Mouse (Mus musculus) thymus, postnatal 25 days (tissue): ENCODE data around the gene Klc4.

Experiments used
- DNase-seq: peaks from one replicate; pipeline ENCODE4 v3.0.0; 2022

The Klc4 gene

DNA sequence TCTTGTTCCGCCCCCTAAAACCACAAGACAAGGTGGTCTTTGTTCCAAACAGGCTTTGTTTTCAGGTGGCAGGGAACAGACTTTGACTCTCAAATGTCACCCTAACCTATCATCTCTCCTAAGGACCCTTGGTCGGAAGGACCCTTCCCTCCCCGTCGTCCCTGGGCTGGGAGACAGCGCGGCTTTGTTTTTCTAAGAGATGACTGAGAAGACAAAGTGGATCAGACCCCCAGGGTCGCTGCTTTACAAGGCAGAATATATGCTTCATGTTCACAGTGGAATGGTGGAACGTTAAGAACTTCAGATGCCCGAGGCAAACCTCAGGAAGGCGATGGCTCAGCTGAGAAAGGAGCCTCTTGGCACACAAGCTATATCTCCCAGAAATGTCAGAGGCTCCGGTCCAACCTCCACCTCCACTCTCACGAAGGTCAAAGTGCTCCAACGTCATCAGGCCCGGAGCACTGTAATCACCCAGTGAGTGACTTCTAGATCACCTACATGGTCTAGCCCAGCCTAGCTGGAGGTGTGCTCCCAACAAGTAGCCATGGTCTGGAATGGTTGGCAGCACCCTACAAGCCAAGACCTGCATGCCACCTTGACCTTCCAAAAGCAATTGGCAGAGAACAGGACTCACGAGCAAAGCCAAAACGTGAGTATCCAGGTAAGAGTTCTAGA, 26.0 kb downstream of the Klc4 start:
- DNase-seq, result no peak

DNA sequence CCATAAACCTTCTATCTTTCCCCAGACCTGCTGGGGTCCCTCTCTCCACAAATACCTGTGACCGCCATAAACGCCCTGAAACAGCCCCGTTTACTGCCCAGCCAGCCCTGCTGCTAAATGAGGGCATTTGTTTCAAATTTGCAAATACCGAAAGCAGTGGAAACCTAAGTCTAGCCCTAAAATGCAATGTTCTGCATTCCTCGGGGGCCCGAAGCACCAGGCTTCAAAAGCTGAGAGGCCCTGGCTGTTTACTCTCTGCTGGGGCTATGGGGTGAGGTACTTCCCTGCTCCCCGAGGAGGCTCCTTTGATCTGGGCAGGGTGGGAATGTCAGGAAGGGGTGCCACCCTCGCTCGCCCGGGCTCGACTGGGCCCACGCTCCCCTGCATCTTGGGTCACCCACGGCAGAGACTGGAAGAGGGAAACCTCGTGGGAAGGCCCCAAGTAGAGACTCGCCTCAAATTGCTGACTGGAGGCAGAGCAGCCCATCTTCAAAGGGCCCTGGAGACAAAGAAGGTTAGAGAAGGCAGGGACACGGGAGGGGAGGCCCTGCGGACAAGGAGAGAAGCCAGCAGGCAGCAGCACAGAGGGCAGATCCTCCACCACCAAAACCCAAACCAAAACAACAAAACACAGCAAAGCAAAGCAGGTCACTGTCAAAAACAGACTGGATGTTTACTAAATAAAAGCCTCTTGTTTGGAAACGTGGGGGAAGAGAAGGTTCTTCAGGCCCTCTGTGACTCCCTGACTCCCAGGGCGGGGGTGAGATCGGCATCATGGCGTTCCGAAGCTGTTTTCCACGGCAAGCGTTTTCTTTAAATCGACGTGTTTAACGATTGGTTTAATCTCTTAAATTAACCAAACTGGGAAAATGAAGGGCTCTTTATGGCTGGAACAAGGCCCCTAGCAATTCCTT, 26.8 kb downstream of the Klc4 start:
- DNase-seq, result no peak

DNA sequence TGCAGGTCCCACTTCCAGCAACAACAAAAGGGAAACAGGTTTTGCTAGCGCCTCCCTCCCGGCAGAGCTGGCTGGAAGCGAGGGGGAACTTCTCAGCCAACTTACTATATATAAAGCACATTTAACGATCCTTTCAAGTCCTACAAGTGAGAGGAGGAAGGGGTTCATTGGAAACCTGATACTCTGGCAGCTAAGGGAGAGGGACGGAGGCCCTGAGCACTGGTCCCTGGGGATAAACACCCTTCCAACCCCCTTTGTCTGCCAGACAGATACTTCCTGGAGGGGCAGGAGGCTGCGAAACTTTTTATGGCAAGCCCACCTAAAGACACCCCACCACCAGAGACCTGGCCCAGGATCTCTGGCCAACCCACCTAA, 27.4 kb downstream of the Klc4 start:
- DNase-seq, result no peak

DNA sequence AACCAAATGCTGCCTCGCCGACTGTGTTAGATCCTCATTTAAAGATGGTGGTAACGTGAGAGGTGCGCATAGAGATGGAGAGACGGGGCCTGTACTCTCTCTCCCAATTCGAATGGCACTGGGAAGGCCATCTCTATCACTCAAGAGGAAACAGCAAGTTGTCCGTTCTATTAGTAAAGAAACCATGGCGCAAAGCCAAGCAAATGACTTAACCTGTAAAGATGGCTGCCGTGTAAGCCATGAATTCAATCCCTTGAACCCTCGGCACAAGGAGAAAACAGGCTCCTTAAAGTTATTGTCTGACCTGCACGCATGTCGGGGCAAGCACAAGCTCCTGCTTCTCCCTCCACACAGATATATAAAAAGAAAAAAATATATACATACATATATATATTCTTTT, 28.0 kb downstream of the Klc4 start:
- no peak for DNase-seq

DNA sequence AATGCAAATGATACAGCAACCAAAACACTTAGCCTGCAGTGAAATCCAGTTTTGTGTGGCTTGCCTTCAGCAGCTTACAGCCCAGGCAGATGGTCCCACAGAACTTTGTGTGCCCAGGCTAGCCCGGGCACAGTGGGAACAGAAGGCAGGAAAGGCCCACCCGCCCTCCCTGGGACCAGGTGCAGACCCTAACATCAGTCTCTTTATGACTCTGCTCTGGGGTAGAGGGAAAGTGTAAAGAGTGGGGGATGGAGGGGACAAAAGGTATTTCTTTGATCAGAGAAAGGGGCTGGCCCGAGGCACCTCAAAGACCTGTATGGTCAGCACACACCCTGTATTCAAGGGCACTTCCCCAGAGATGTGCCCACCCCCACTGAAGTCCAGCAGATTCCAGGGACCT, 32.6 kb downstream of the Klc4 start:
- no peak for DNase-seq

DNA sequence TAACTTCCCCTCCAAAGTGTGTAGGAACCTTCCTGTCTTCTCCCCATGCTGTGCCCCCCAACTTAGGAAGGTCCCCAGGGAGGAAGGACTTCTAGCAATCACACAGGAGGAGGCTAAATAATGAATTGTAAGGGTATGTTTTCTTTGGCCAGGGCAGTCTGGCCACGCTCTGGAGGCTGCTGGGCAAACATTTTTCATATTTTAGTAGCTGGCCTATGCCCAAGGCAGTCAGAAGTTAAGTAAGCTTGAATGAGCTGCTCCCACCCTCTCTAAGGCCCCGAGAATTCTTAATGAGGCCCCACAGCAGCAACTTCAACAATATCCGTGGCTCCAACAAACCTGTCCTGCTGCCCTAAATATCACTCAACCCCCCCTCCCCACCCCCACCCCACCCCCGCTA, 33.0 kb downstream of the Klc4 start:
- DNase-seq, result no peak

DNA sequence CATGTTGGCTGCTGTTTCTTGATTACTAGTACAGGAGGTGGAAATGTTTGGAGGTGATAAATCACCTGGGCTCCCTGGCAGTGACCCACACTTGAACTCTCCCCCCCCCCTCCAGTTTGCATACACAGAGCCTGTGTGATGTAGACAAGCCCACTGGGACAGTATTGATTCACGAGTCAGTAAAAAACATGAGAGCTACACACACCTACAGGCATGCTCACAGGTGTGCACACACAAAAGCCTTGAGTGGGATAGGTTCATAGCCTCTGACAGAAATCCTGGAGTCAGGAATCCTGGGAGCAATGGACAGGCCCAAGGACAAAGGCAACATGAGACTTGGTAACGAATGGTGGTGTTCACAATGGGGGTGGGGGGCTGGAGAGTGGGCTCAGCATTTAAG, 33.6 kb downstream of the Klc4 start:
- DNase-seq, result no peak

DNA sequence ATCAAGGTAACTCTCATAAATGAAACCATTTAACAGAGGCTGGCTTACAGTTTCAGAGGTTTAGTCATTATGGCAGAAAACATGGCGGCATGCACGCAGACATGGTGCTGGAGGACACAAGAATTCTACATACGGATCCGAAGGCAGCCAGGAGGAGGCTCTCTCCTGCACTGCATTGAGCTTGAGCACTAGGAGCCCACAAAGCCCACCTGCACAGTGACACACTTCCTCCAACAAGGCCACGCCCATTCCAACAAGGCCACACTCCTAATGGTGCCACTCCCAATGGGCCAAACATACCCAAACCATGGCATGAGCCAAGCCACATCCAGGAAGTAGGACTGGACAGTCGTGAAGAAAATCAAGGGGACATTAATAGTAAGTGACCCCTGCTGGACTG, 34.5 kb downstream of the Klc4 start:
- no peak for DNase-seq

DNA sequence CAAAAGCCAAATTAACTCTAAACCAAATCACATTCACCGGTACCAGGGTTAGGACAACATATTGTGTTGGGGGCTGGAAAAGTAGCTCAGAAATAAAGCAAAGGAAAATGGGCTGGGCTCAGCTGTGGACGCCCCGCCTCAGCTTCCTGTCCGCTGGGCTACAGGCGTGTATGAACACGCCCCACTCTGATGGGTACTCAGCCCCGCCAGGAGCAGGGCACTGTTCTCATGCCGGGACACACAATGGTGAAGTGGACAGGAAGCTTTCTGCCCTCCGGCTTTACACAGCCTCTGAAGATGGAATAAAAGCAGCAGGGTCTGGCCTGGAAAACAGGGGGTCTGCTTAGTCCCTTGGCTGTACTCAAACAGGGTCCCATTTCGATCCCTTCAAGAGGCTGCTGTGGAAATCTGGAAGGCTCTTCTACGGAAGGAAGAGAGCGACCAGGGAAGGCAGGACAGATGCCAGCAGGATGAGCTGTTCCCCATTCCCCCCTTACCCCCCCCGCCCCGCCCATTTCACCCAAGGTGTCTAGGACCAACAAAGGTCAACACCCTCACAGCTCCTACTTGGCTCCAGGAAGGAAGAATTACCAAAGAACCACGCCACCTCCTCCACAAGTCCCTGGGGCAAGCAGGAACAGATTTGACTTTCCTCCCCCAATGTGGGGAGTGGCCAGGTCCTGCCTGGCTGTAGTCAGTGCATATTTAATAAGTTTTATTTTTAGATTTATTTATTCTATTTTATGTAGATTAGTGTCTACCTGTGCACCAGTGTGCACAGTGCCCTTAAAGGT, 35.9 kb downstream of the Klc4 start:
- no peak for DNase-seq

DNA sequence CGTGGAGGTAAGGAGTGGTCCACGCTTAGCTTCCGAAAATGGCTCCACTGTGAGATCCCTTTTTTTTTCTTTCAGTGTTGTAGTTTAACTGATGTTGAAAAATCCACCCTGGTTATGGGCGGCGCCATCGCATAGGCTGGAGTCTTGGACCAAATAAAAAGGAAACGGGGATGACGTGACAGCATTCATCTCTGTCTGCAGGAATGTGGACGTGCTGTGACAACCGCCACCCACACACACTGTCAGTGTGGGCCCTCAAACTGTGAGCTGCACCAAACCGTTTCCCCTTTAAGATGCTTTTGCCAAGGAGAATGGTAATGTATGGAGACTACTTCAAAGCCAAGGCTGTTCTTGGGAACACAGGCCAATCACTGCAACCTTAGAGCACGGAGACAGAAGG, 39.8 kb downstream of the Klc4 start:
- no peak for DNase-seq

DNA sequence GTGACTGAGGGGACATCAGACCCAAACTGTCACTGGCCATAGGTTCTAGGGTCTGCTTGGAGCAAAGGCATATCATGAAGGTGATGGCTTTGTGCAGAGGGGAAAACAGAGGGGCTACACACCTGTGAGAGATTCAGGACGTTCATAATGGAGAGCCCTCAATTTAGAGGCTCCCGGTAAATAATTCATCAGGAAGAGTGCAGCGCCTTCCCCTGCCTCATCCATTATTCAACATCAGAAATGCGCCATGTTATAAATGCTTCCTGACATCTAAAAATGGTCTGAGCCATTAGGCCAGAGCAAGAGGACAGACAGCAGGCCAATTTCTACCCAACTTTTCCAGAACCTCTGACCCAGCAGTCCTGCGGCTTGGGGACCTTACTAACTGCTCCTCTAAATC, 40.7 kb downstream of the Klc4 start:
- DNase-seq, result no peak

DNA sequence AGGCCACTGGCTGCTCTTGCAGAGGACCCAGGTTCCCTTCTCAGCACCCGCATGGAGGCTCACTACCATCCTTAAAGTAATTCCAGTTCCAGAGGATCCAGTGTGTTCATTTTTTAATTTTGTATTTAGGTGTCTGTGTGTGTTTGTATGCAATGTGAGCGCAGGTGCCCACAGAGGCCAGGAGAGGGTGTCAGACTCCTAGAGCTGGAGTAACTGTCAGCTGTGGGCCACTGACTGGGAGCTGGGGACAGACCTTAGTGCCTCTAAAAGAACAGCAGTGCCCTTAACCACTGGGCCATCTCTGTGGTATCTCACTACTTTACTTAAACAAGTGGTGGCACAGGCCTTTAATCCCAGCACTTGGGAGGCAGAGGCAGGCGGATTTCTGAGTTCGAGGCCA, 42.6 kb downstream of the Klc4 start:
- no peak for DNase-seq

DNA sequence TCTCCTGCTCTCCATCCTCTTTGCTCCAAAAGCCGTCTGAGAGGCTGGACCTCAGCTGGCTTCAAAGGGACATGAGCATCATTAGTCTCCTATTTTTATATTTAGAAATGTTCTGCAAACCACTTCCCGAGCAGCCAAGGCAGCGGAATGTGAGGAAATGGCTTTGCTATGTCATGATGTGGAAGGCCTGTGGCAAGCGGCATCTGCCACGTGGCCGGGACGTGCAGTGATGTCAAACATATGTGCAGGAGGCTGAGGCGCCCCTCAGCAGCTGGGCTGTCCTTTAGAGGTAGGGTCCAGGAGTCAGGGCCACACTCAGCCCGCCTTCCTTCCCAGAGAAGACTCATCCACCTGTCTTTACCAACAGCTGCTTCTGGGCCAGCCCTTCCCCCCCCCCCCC, 43.6 kb downstream of the Klc4 start:
- no peak for DNase-seq

DNA sequence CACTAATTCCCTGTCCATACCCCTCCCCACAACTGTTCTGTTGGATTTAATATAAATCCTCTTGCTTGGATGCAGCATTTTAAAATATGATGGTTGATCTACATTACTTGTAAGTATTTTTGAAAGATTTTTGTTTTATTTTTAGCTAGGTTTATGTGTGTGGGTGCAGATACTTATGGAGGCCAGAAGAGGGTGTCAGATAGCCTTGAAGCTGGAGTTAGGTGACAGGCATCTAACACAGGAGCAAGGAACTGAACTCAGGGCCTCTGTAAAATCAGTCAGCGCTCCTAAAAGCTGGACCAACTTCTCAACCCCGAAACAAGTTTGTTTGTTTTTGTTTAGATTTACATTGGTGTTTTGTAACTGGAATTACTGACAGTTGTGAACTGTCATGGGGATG, 45.3 kb downstream of the Klc4 start:
- DNase-seq, result no peak

DNA sequence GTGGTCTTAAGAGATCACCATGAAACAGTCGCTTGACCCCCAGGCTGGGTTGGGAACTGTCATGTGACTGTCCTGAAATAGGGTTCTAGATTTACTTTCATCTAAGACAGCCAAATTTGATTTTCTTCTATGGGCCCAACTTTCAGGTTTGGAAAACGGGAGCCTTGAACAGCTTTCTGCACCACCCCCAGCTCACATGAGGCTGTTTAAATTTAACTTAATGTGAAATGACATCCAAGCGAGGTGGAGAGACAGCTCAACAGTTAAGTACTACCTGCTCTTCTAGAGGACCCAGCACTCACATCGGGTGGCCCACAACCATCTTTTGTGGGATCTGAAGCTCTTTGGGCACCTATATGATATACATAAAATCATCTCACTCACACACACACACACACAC, 46.9 kb downstream of the Klc4 start:
- no peak for DNase-seq

DNA sequence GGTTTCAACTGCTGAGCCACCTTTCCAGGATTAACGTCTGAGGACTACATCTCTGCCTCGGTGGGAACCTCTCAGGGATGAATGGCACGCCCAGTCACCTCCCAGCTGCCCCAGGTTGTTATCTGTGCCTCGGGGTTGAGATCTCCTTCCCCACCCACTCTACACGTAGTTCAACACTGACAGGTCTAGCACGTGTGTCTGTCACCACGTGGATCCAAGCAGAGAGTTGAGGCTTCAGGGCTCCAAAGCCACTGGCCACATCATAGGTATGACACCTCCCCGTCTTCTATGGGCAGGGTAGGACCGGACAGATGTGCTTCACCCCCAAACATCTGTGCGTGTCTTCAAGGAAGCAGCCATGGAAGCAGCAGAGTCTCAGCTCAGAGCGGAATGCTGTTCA, 47.9 kb downstream of the Klc4 start:
- no peak for DNase-seq

DNA sequence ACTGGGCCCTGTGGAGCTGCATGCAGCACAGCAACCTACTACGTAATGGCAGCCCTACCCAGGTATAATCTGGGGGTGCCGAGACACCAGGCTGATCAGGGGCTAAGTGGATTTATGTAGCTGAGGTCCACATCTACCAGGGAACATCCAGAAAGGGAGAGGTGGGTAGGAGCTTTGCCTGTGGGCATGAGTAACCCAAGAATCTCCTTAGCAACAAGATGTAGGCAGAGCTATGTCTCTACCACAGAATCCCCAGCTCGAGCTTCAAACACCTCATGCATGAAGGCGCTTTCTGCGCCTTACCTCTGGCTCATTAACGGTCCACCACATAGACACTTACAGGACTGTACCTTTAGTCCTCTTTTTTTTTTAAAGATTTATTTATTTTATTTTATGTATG, 50.5 kb downstream of the Klc4 start:
- DNase-seq, result no peak

DNA sequence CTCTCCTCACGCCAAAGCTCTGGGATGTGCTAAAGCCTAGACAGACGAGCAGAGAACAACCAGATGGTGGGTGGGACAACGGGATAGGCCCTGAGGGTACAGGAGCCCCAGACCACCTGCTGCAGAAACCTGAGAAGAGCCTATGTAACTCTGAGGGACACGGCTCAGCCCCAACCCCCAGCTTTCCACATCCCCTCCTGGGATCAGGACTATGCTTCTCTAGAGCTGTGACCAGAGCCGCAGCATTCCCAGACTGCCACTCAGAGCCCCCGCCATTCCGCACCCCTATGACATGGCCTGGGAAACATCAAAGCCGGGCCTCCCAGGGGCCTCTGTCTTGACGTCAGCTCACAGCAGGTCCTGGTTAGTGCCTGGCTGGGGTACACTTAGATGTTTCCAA, 51.2 kb downstream of the Klc4 start:
- no peak for DNase-seq

DNA sequence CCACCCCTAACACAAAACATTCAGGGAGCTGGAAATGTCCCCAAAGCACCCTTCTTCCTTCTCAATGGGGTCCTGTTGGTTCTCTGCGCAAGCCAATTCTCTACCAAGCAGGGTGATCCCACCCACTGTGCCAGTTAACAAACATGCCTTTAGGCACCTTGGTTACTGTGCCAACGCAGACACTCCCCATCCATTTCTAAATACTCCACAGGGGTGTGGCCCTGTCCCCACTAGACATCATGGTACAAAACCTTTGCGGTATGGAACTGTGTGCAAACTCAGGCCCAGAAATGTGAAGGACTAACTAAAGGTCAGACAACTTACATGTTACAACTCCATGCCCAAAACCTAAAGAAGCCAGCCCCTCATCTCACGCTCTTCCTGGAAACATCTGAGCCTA, 52.7 kb downstream of the Klc4 start:
- no peak for DNase-seq

DNA sequence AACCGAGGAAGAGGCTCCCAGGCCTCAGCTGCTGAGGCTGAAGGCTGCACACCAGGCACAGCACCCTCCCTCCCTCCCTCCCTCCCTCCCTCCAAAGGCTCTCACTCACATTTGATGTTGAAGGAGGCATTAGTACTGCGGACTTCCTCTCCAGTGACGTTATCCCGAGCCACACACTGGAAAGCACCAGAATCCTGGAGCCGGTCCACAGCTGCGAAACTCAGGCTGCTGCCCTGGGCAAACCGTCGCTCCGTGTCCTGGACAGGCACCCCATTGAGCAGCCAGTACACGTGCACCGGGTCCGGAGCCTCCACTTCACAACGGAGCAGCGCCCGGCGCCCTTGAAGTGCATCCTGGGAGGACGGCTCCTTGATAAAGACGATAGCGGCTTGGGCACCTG, 54.4 kb downstream of the Klc4 start:
- DNase-seq, result no peak

DNA sequence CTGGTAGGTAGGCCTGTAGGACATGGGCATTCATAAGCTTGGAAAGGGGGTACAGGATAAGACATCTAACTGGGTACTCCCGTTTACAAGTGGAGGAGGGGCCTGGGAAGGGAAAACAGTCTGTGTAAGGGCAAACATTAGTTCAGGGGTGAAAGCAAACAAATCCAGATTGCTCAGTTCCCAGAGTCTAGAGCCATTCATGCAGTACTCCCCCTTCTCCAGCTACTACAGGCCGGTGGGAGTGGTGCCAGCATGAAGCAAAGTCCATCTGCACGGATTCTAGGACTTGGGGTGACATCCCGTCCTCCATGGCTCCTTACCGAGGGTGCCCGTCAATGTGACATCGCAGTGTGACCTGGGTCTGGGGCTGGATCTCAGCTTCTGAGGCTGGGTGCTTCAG, 55.4 kb downstream of the Klc4 start:
- DNase-seq, result no peak

DNA sequence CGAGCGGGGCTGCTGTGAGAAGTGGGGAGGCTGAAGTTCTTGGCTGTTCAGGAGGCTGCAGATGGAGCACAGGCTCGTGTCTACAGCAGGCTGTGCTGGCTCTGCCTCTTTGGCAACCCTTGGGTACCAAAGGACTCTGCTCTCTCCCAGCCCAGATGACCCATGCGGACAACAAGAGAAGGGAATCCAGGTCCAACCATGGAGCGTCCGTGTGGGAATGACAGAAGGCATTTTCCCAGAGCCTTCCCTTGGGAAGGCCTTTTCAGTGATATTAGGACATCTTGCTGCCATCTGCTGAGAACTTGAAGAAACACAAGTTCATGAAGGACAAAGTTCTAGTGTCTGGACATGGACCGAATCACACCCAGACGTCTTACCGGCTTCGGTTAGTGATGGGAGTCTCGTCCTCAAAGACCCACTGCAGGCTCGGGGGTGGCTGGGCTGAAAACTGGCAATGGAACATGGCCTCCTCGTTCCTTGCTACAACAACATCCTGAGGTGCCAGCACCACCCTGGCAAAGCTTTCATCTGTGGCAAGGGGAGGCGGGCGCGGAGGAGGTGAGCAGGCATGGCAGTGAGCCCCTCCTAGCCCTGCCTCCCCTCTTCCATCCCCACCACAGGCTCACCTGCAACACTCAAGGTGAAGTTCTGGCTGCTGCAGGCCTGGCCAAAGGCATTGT, 56.0 kb downstream of the Klc4 start:
- DNase-seq, result no peak

DNA sequence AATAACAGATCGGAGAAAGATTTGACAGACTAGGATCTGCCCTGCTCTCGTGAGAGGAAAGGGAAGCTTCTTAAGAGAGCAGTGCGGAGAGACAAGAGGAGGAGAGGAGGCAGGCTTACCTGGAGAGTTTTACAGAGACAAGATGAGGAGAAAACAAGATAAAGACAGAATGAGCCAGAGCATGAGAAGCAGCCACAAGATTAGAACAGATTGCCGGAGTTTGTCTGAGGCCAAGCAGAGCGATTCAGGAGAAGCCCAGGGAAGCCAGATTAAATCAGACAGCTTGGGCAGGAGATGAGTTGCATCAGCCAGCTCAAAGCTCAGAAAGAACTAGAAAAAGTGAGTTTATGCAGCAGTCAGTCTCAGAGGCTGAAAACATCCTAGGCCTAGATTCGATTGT, 56.9 kb downstream of the Klc4 start:
- DNase-seq, result no peak
